Mouse (Mus musculus): ENCODE measurements at regions not wholly inside any gene's neighbourhood (a gene's known extent, or its start where the extent isn't known, plus 50 kb on each side); places are given as distances from the start of the nearest gene placed in this dataset.
A peak's percentile ranks its signal among the peaks of the same experiment; 100 is the strongest.

DNA sequence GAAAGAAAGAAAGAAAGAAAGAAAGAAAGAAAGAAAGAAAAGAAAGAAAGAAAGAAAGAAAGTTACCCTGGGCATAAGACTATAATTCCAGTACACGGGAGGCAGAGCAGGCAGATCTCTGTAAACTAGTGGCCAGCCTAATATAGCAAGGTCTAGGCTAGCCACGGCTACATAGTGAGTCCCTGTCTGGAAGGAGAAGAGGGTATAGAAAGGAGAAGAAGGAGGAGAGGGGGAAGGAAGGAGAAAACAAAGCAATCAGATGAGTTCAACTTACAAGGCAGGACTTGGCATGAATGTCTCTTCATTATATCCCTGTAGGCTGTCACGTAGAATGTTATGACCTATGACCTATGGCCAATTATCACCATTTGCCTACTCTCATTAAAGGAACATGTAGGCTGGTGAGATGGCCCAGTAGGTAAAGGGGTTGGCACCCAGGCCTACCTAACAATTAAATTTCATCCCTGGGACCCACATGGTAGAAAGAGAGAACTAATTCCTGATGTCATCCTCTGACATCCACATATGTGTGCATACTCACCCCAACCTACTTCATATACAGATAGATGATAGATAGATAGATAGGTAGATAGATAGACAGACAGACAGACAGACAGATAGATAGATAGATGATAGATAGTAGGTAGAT, 78.6 kb upstream of the Lrpprc start:
- no peak for DNase-seq (ENCODE audit: extremely low spot score, low spot score)
- WGBS, result 87% methylated on average over 3 of the region's 3 CpGs
- H3K27ac ChIP-seq, result no peak overlapping the region
- no peaks in the 10 kb centered on the region for H3K27me3 ChIP-seq (ENCODE audit: poor library complexity, severe bottlenecking)
- H3K4me3 ChIP-seq, result no peak overlapping the region
- no peaks in the 10 kb centered on the region for H3K4me1 ChIP-seq
- no peaks in the 10 kb centered on the region for H3K36me3 ChIP-seq (replicated peaks)
- H3K9me3 ChIP-seq, result no peaks in the 10 kb centered on the region; the same call in 1 of the 2 replicates

DNA sequence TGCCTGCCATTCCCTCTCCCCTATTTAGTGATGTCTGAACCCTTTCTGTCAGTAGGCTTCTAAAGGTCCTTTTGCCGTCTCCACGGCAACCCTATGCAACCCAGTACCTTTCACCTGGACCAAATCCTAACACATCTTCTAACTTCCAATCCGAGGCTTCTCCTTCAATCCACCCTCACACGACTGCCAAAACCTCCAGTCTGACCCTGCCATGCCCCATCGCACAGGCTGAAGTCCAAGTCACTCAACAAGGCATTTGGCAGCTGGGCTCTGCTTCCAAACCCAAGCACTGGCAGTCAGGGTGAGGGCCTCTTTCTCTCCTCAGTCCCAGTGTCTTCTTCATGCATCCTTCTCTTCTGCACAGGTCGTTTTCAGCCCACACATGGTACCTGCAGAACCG, 83.0 kb upstream of the Lrpprc start:
- H3K4me3 ChIP-seq, result no peak overlapping the region
- H3K27ac ChIP-seq, result no peak overlapping the region
- H3K36me3 ChIP-seq (replicated peaks), result no peaks in the 10 kb centered on the region
- H3K4me1 ChIP-seq, result 0 out of 2 replicates have a peak, but pooled peaks cover 6% of the 10 kb centered on the region
- DNase-seq (ENCODE audit: extremely low spot score, low spot score), result no peak
- 84% methylated on average over 7 of the region's 7 CpGs for WGBS
- no peaks in the 10 kb centered on the region for H3K9me3 ChIP-seq
- no peaks in the 10 kb centered on the region for H3K27me3 ChIP-seq (ENCODE audit: poor library complexity, severe bottlenecking)

DNA sequence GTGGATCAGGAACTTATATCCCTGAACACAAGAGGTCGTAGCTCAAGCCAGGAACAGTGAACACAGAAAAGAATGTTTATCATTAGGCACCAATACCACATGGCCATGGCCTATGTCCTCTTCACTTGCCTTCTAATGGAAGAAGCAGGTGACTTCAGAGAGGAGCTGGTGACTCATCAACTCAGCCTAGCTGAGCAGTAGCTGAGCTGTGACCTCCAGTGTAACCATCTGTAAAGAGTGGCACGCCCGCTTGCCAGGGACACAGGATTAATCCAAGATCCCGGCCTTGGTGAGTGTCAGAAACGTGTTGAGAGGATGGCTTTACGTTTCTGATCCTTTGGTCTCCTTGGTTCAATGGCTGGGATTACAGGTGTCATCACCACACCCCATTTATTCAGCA, 82.0 kb upstream of the Ppm1b start:
- Histone ChIP-seq H3K27me3 (ENCODE audit: poor library complexity, severe bottlenecking) (no peaks in the 10 kb centered on the region), H3K4me1 (0 out of 2 replicates have a peak, but pooled peaks cover 6% of the 10 kb centered on the region), H3K9me3 (no peaks in the 10 kb centered on the region), H3K4me3 (no peak overlapping the region), H3K36me3 (replicated peaks) (no peaks in the 10 kb centered on the region), H3K27ac (no peak overlapping the region)
- no peak for DNase-seq (ENCODE audit: extremely low spot score, low spot score)
- 82% methylated on average over 6 of the region's 6 CpGs for WGBS

DNA sequence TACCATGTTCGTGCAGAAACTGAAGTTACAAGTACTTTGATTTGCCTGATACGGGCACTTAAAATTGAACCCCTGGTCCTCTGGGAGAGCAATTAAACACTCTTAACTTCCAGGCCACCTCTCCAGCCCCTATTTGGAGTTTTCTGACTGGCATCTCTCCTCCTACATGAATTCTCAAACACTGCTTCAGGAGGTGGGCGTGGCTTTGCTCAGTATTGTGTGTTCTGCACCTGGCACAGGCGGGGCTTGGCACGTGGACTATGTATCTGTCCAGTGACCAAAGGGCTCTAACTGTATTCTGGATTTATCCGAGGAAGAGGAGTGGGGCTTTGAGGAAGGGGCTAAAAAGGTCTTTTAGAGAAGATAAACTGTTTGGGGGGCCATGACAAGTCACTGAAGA, 81.5 kb upstream of the Ppm1b start:
- Histone ChIP-seq H3K4me3 (no peak overlapping the region), H3K27ac (no peak overlapping the region), H3K27me3 (ENCODE audit: poor library complexity, severe bottlenecking) (no peaks in the 10 kb centered on the region), H3K9me3 (no peaks in the 10 kb centered on the region), H3K36me3 (replicated peaks) (no peaks in the 10 kb centered on the region), H3K4me1 (0 out of 2 replicates have a peak, but pooled peaks cover 6% of the 10 kb centered on the region)
- no peak for DNase-seq (ENCODE audit: extremely low spot score, low spot score)
- WGBS, result 87% methylated on average over 6 of the region's 6 CpGs

DNA sequence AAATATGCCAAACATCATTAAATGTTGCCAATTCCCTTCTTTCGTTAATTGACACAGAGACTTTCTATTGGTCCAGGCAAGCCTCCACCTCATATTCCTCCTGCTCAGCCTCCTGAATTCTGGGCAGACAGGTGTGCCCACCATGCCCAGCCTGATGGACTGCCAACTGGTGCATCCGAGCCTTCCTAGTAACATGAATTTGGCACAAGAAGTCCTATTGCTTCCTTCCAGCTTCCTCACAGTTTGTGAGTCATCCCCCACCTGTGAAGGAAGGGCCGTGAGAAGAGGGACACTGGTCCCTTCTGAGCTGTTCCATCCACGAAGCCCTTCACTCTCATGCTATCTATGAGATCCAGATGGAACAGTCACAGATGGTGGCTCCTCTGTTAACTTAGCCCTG, 80.5 kb upstream of the Ppm1b start:
- 88% methylated on average over 4 of the region's 4 CpGs for WGBS
- DNase-seq (ENCODE audit: extremely low spot score, low spot score), result no peak
- Histone ChIP-seq H3K36me3 (replicated peaks) (no peaks in the 10 kb centered on the region), H3K4me1 (0 out of 2 replicates have a peak, but pooled peaks cover 6% of the 10 kb centered on the region), H3K27me3 (ENCODE audit: poor library complexity, severe bottlenecking) (no peaks in the 10 kb centered on the region), H3K4me3 (no peak overlapping the region), H3K9me3 (no peaks in the 10 kb centered on the region), H3K27ac (no peak overlapping the region)

DNA sequence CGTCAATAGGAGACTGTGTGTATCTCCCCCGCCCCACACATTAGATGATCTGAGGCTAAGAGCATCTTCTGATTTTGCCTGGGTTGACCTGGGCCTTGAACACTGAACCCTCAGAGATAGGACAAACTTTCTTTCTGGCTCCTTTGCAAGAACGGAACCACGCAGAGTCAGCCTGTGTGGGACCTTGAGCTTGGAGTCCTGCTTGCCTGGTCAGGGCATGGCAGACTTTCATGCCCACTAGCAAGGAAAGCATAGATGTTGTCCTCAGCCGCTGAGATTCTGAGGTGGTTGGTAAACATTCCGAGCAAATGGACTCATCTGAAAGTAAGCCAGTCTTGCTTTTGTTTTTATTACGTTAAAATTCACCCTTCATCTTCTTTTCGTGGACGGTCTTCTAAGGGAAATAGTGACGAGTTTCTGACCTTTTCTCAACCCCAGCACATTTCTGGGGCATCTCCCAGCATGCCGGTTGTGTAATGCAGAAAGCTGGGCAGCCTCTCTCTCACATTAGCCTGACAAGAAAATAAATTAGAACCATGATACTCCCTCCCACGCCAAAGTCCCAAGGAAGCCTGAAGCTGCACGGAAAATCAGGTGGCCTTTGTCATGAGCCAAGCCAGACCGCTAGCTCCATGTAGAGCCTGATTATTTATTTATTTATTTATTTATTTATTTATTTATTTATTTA, 79.2 kb upstream of the Ppm1b start:
- H3K27ac ChIP-seq, result no peak overlapping the region
- no peaks in the 10 kb centered on the region for H3K9me3 ChIP-seq
- H3K36me3 ChIP-seq (replicated peaks), result no peaks in the 10 kb centered on the region
- no peak for DNase-seq (ENCODE audit: extremely low spot score, low spot score)
- H3K4me1 ChIP-seq, result 0 out of 2 replicates have a peak, but pooled peaks cover 6% of the 10 kb centered on the region
- 86% methylated on average over 14 of the region's 14 CpGs for WGBS
- H3K27me3 ChIP-seq (ENCODE audit: poor library complexity, severe bottlenecking), result no peaks in the 10 kb centered on the region
- H3K4me3 ChIP-seq, result no peak overlapping the region

DNA sequence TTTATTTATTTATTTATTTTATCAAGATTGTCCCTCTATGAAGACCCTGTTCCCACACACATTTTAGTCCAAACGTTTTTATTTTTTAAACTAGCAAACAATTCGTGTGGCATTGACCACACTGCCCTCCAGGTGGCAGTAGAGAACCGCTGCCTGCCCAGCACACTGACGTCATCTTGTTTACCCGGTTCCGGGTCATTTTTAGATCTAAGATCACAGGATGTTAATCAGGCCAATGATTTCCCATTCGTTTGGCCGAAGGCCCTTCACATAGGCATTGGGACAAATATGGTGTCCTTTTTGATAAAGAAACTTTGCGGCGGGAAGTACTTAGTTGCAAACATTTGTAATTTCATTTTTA, 78.7 kb upstream of the Ppm1b start:
- 20% methylated on average over 10 of the region's 10 CpGs for WGBS
- DNase-seq (ENCODE audit: extremely low spot score, low spot score), result peak; percentile 70
- H3K36me3 ChIP-seq (replicated peaks), result no peaks in the 10 kb centered on the region
- H3K4me1 ChIP-seq, result 0 out of 2 replicates have a peak, but pooled peaks cover 6% of the 10 kb centered on the region
- H3K4me3 ChIP-seq, result 0 out of 2 replicates have a peak overlapping the region, but pooled peaks have one; percentile 15
- no peaks in the 10 kb centered on the region for H3K9me3 ChIP-seq
- H3K27ac ChIP-seq, result peak overlapping the region; percentile 48; the same call in 1 of the 2 replicates
- H3K27me3 ChIP-seq (ENCODE audit: poor library complexity, severe bottlenecking), result no peaks in the 10 kb centered on the region

DNA sequence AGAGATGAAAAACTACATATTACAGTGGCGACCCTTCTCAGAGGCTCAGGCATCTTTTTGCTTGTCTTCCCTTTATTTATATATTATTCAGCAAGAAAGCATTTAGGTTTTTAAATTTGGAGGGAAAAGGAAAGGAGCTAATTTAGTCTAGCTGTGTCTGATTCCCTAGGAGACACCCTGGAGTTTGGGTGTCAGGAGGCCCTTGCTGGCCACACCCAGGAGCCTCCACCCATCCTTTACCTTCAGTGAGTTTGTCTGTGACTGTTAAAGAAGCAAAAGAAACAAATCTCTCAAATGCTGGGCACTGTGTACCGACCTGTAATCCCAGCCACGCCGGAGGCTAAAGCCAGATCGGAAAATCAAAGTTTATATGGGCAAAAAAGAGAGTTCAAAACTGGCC, 78.2 kb upstream of the Ppm1b start:
- H3K4me1 ChIP-seq, result 0 out of 2 replicates have a peak, but pooled peaks cover 6% of the 10 kb centered on the region
- WGBS, result 88% methylated on average over 5 of the region's 5 CpGs
- no peaks in the 10 kb centered on the region for H3K36me3 ChIP-seq (replicated peaks)
- DNase-seq (ENCODE audit: extremely low spot score, low spot score), result no peak
- no peak overlapping the region for H3K4me3 ChIP-seq
- no peaks in the 10 kb centered on the region for H3K27me3 ChIP-seq (ENCODE audit: poor library complexity, severe bottlenecking)
- H3K27ac ChIP-seq, result peak overlapping the region; percentile 48; the same call in 1 of the 2 replicates
- H3K9me3 ChIP-seq, result no peaks in the 10 kb centered on the region

DNA sequence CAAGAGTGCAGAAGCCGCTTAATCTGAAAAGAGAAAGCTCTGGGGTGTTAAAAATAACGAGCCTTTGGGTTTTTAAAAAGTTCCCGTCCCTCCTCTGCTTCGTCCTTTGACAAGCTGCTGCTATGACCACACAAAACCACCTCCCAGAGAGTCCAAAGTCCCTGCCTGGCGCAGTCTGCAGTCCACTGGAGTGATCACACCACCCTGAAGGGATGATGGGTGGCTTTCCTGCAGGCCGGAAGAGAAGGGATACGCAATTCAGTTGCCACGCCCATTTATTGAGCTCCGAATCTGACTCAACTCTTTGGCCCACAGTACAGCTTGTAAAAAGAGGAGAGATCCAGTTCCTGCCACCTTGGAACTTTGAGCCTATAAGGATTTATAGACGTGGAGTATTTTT, 77.4 kb upstream of the Ppm1b start:
- DNase-seq (ENCODE audit: extremely low spot score, low spot score), result no peak
- H3K27me3 ChIP-seq (ENCODE audit: poor library complexity, severe bottlenecking), result no peaks in the 10 kb centered on the region
- no peak overlapping the region for H3K27ac ChIP-seq
- H3K4me3 ChIP-seq, result no peak overlapping the region
- 0 out of 2 replicates have a peak, but pooled peaks cover 6% of the 10 kb centered on the region for H3K4me1 ChIP-seq
- H3K36me3 ChIP-seq (replicated peaks), result no peaks in the 10 kb centered on the region
- H3K9me3 ChIP-seq, result no peaks in the 10 kb centered on the region
- WGBS, result 77% methylated on average over 10 of the region's 10 CpGs

DNA sequence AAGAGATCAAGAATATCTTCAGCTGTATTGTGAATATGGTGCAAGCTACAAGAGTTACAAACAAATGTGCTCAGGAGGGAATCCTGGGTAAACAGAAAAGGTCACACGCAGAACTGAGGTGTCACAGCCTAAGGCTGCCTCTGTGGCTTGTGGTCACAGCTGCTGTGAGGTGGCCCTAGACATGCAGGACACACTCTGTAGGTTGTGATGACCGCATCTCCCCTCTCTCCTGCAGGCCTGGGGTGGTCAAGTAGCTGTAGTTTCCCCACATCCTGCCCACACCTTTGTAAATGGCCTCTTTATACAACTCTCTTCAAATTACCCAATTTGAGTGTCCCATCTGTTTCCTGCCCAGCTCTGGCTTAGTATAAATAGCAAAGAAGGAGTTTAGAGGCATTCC, 75.6 kb upstream of the Ppm1b start:
- Histone ChIP-seq H3K36me3 (replicated peaks) (no peaks in the 10 kb centered on the region), H3K27ac (no peak overlapping the region)
- whole genome bisulfite sequencing, result 93% methylated on average over 2 of the region's 2 CpGs

DNA sequence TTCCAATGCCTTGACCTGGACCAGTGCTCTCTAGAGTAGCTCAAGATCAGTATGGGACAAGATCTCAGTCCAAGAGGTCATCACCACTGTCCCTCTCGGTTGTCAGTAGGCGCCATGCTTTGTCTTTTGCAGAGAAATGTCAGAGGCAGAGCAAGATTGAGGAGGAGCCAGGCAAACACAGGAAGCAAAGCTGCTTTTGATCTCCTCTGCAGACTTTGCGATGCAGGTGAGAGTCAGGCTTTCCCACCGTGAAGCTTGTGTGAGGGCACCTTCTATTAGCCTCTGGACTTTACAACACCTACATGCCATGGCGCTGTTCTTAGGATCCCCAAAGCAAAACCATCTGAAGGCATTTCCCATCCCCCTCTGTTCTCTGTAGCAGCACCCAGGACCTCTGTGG, 68.0 kb upstream of the Ppm1b start:
- H3K36me3 ChIP-seq (replicated peaks), result no peaks in the 10 kb centered on the region
- H3K4me1 ChIP-seq, result no peaks in the 10 kb centered on the region; the same call in 1 of the 2 replicates
- no peak overlapping the region for H3K27ac ChIP-seq
- DNase-seq (ENCODE audit: extremely low spot score, low spot score), result no peak
- no peak overlapping the region for H3K4me3 ChIP-seq
- WGBS, result 94% methylated on average over 5 of the region's 5 CpGs
- no peaks in the 10 kb centered on the region for H3K9me3 ChIP-seq
- H3K27me3 ChIP-seq (ENCODE audit: poor library complexity, severe bottlenecking), result no peaks in the 10 kb centered on the region

More for the DNA sequence above, 75.6 kb upstream of the Ppm1b start:
- DNase-seq (ENCODE audit: extremely low spot score, low spot score), result no peak
- no peak overlapping the region for H3K4me3 ChIP-seq
- no peaks in the 10 kb centered on the region for H3K27me3 ChIP-seq (ENCODE audit: poor library complexity, severe bottlenecking)
- H3K9me3 ChIP-seq, result no peaks in the 10 kb centered on the region
- H3K4me1 ChIP-seq, result 0 out of 2 replicates have a peak, but pooled peaks cover 6% of the 10 kb centered on the region

DNA sequence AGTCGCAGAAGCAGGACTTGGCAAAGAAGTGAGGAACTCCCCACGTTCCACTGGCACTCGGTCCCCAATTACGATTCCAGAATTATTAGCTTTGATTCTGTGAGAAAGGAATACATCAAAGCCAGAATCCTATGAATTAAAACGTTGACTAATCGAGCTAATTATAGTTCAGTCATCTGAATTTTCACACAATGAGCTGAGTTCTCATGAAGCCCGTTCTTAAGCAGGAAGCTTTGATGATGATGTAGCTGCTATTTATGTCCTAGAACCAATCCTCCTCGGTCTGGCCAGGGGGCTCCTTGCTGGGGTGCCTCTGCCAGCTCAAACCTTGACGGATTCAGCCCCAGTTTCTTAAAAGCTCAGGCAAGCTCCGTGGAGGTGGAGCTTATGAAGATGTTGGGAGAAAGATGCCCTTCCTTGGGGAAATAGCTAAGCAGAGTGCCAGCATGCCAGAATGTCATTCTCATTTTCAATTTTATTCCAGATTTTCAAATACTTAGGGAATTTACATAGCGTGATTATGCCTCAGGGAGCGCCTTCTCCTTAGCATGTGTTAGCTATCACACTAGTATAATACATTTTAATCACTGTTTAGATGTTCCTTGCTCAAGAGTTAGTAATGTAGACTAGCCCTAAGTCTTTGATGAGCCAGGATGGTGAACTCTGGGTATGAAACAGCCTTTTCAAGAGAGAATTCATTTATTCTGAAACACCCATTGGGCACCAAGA, 65.5 kb upstream of the Ppm1b start:
- Histone ChIP-seq H3K4me3 (no peak overlapping the region), H3K36me3 (replicated peaks) (no peaks in the 10 kb centered on the region), H3K27me3 (ENCODE audit: poor library complexity, severe bottlenecking) (no peaks in the 10 kb centered on the region), H3K27ac (no peak overlapping the region), H3K4me1 (no peaks in the 10 kb centered on the region; the same call in 1 of the 2 replicates), H3K9me3 (no peaks in the 10 kb centered on the region)
- DNase-seq (ENCODE audit: extremely low spot score, low spot score), result no peak
- WGBS, result 83% methylated on average over 12 of the region's 12 CpGs
